Mouse (Mus musculus) ES-E14 (cell line): ENCODE results near the gene Gm18596.
"Not testable (repeated sequence)": the region's sequence is repeated elsewhere in the genome, so short reads cannot be mapped to it uniquely, and the experiment has no call there.

ENCODE experiments used
- CHD2 ChIP-seq: IDR thresholded peaks from 2 replicates; pipeline ENCODE4 v1.6.1; 2014; ENCODE audit warnings: mild to moderate bottlenecking, low read depth, low read length, inconsistent platforms
- ZNF384 ChIP-seq: IDR thresholded peaks from 2 replicates; pipeline ENCODE4 v1.6.1; 2012; ENCODE audit warnings: low read depth, low read length, inconsistent platforms

GRCm38 (mm10) chr10:77759582-77759981 is 17.1 kb upstream of the Gm18596 start, which contains the start of gene Gm3233:
- TF ChIP-seq ZNF384, CHD2: not testable (repeated sequence)
